Mouse (Mus musculus) splenic B cell, adult 2 months (primary cell): ENCODE results near the gene Fam122b.
"Not testable (repeated sequence)": the region's sequence is repeated elsewhere in the genome, so short reads cannot be mapped to it uniquely, and the experiment has no call there.

ENCODE experiments used
- DNase-seq: peaks from one replicate; pipeline ENCODE4 v3.0.0-alpha.2; 2011; ENCODE audit warnings: low read depth, low spot score
- H3K27me3 ChIP-seq: 2 replicates; pipeline ENCODE4 v1.6.1; 2012; ENCODE audit warnings: mild to moderate bottlenecking, low read length, moderate library complexity, mixed read lengths; ENCODE audit not compliant: control insufficient read depth, poor library complexity, insufficient read depth, severe bottlenecking
- H3K36me3 ChIP-seq: 2 replicates; pipeline ENCODE4 v1.6.1; 2012; ENCODE audit warnings: mild to moderate bottlenecking, low read length, moderate library complexity, mixed read lengths; ENCODE audit not compliant: control insufficient read depth, poor library complexity, insufficient read depth, severe bottlenecking

The Fam122b gene

DNA sequence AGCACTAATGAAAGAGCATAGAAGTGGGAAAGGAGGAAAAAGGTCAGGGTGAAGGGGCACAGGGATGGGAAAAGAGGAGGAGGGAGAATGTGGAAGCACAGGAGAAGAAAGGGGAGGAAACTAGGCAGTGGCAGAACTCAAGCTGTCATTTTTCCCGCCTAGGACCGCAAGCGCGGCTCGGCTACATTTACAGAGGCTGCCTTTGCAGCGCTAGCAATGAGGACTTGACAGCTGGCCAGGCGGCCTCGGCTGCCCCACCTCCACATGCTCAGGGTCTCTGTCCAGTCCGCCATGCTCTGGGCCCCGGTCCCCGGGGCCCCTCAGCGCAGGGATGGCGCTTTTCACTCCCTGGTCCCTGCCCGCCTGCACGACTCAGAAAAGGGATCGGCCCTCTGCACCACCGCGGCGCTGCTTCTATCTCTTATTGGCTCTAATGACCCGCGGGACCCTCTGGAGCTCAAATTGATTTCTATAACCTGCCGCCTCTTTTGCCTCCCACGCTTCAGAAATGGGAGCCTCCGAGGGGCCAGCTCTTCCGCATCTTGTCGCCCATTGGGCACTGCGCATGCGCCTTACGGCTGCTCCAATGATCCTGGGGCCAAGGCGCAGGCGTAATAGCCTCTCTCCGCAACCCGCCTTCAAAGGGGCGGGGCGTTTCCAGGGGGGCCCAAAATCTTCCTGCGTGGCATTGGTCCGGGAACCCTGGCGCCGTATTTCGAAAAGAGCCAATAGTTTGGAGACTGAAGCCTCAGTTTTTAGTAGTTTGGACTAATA is at the start of gene Fam122b:
TSS of gene Fam122b (minus strand) at position 517 of the 774 bp plus-strand sequence.
- Histone ChIP-seq H3K27me3 (no peaks in the 10 kb centered on the region), H3K36me3 (0 out of 2 replicates have a peak, but pooled peaks cover 2% of the 10 kb centered on the region)
- DNase-seq = peak; percentile 94

- no peak for DNase-seq
- H3K36me3 ChIP-seq = no peaks in the 10 kb centered on the region
Measured at GRCm38 (mm10) chrX:53287924-53288323, 18.3 kb upstream of the Fam122b start.

DNA sequence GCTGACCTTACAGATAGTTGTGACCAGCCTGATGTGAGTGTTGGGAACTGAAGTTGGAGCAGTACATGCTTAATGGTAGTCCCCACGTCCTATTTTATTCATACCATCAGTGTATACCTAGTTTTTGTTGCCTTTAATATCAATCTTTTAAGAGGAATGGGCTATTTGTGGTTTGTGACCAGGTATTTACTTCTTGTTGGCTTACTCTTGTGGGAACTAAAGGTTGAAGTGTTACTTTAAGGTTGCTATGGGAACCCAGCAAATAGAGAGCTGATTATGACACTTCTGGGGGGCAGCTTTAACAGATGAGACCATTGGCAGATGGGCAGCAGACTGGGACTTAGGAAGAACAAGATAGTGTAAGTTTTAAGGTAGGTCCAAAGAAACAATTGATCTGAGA is 3.5 kb upstream of the Fam122b start, which contains the start of gene Fam122c:
TSS of gene Fam122c (plus strand) at position 301 of the 400 bp plus-strand sequence.
- Histone ChIP-seq H3K27me3 (no peaks in the 10 kb centered on the region; the same call in 1 of the 2 replicates), H3K36me3 (no peaks in the 10 kb centered on the region)
- DNase-seq = no peak

More at GRCm38 (mm10) chrX:53287924-53288323, 18.3 kb upstream of the Fam122b start:
- H3K27me3 ChIP-seq = no peaks in the 10 kb centered on the region

- H3K36me3 ChIP-seq, DNase-seq, H3K27me3 ChIP-seq: not testable (repeated sequence)
Measured at GRCm38 (mm10) chrX:53271628-53272027, 2.0 kb upstream of the Fam122b start.

DNA sequence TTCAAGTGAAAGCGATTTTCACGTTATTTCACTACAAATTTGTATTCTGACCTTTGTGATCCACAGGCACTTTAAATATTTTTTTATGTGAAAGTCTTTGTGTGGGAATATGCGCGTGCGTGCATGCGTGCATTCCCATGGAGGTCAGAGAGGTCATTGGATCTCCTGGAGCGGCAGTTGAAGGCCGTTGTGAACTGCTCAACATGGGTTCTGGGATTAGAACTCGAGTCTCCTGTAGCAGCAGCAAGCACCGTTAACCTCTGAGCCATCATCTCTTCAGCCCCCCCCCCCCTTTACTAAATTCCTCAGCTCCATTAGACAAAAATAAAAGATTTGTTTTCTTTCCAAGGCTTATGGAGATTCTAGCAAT is 443 bp upstream of the Fam122b start:
- DNase-seq = no peak
- no peaks in the 10 kb centered on the region for H3K27me3 ChIP-seq
- 0 out of 2 replicates have a peak, but pooled peaks cover 2% of the 10 kb centered on the region for H3K36me3 ChIP-seq

GRCm38 (mm10) chrX:53268856-53269255 is 749 bp downstream of the Fam122b start:
- peak; percentile 1 for DNase-seq
- H3K36me3 ChIP-seq = 0 out of 2 replicates have a peak, but pooled peaks cover 2% of the 10 kb centered on the region
- no peaks in the 10 kb centered on the region for H3K27me3 ChIP-seq

DNA sequence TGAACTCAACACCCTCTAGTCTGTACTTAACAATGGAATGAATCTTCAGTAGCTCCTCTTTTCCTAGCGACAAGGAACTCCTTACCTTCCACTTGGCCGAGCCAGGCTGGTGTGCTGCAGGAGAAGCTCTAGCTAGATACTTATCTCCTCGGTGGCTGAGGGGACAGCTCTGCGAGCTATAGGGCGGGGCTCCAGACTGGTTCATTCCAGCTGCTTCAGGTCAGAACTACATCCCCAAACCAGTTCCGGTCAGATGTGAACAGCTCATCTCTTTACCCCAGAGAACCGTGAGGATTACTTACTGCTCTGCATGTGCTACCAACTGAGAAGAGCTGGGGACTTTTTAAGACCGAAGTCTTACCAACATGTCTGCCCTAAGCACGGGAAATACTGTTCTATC is 3.4 kb downstream of the Fam122b start:
- H3K36me3 ChIP-seq = 0 out of 2 replicates have a peak, but pooled peaks cover 2% of the 10 kb centered on the region
- H3K27me3 ChIP-seq = no peaks in the 10 kb centered on the region
- DNase-seq = no peak

DNA sequence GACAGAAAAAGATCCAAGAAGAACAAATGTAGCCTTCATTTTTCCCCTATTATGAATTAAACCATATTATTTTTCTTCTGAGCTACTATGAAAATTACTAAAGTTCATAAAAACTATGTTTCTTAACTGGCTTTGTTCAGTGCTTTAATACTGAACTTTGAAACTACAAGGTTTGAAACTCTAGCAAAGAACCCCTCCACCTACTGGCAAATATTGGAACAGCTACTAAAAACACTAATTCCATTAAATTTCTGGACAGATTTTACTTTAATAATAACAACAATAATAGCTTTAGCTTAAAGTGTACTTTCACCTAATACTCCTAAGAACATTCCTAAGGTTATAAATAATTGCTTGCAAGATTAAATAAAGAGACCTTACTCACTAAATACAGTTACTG is 14.4 kb downstream of the Fam122b start:
- peak; percentile 1 for DNase-seq
- Histone ChIP-seq H3K36me3 (peaks cover 2% of the 10 kb centered on the region; the same call in 1 of the 2 replicates), H3K27me3 (no peaks in the 10 kb centered on the region)

- no peak for DNase-seq
- H3K36me3 ChIP-seq = no peaks in the 10 kb centered on the region
- no peaks in the 10 kb centered on the region for H3K27me3 ChIP-seq
Measured at GRCm38 (mm10) chrX:53240011-53240410, 29.6 kb downstream of the Fam122b start, which contains the start of gene Plac1. Gene Plac1 (minus strand): TSS chrX:53240111.

DNA sequence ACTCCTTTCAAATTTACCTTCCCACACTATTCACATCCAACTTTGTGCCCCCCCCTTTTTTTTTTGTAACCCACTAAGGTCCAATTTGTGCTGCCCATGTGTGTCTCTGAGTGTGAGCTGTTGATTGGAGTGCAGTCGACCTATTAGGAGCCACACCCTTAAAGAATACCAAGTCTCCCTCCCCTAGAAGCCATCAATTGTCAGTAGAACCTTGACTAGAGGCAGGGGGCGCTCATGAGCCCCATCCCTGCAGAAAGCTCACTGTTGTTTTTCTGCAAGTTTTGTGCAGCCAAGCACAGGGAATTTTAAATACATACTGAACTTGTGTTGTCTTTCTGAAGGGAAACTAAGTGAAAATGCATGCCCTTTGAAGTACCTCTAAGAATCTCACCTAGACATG is 31.6 kb downstream of the Fam122b start:
- DNase-seq = peak; percentile 4
- Histone ChIP-seq H3K36me3 (no peaks in the 10 kb centered on the region), H3K27me3 (no peaks in the 10 kb centered on the region)

- no peak for DNase-seq
Measured at GRCm38 (mm10) chrX:53236404-53236803, 33.2 kb downstream of the Fam122b start.

GRCm38 (mm10) chrX:53233689-53234088 is 35.9 kb downstream of the Fam122b start:
- H3K27me3 ChIP-seq = no peaks in the 10 kb centered on the region
- no peak for DNase-seq
- no peaks in the 10 kb centered on the region for H3K36me3 ChIP-seq

More at GRCm38 (mm10) chrX:53236404-53236803, 33.2 kb downstream of the Fam122b start:
- Histone ChIP-seq H3K27me3 (no peaks in the 10 kb centered on the region), H3K36me3 (no peaks in the 10 kb centered on the region)

DNA sequence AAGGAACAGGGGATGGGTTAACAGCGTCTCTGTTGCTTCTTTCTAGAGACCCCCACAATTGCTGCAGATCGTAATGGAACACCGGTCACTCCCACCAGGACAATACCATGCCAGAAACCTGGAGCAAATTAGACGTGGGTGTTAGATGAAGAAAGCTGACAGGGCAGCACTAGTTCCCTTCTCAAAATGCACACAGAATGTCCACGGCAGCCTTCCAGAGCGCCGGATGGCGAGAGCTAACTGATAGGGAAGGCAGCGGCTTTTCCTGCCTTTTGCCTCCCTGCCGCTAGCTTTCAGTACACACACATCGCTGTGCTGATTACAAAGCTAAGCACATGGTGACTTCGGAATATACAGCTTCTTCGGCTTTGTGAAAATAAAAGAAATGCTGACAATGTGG is 37.6 kb downstream of the Fam122b start:
- Histone ChIP-seq H3K36me3 (no peaks in the 10 kb centered on the region), H3K27me3 (no peaks in the 10 kb centered on the region)
- DNase-seq = no peak

GRCm38 (mm10) chrX:53224353-53224944 is 45.2 kb downstream of the Fam122b start:
- DNase-seq = no peak
- Histone ChIP-seq H3K27me3 (no peaks in the 10 kb centered on the region), H3K36me3 (no peaks in the 10 kb centered on the region)

GRCm38 (mm10) chrX:53220855-53221254 is 48.8 kb downstream of the Fam122b start:
- no peak for DNase-seq
- no peaks in the 10 kb centered on the region for H3K36me3 ChIP-seq
- H3K27me3 ChIP-seq = no peaks in the 10 kb centered on the region
